Mouse (Mus musculus) ES-E14 (cell line): Measurements from ENCODE around the gene L3mbtl2. TPM values are rescaled to one million over a fixed set of nuclear protein-coding genes. Genes with fewer than 3 reads are reported as not detected.

ENCODE experiments used
- DNase-seq: peaks from one replicate; pipeline ENCODE4 v3.0.0-alpha.2; 2013; ENCODE audit warnings: low read depth, low spot score
- H3K27ac ChIP-seq: 2 replicates; pipeline ENCODE4 v1.5.1; 2012; ENCODE audit warnings: low read depth, mild to moderate bottlenecking, low read length, moderate library complexity, mixed read lengths; ENCODE audit not compliant: poor library complexity, insufficient read depth, severe bottlenecking
- H3K36me3 ChIP-seq: 2 replicates; pipeline ENCODE4 v1.6.1; 2012; ENCODE audit warnings: mild to moderate bottlenecking, low read length, moderate library complexity, mixed read lengths; ENCODE audit not compliant: control insufficient read depth, poor library complexity, insufficient read depth, severe bottlenecking
- H3K4me1 ChIP-seq, 2 experiments: fragments of 150-350 bp in 1 of 2; sonication (generic) in 1 of 2; 2 replicates each; pipeline ENCODE4 v1.6.1; 2012; ENCODE audit warnings: low read length in 2 of 2, mild to moderate bottlenecking in 1 of 2, mixed read lengths in 1 of 2; ENCODE audit not compliant: control insufficient read depth in 2 of 2, insufficient read depth in 2 of 2, poor library complexity in 1 of 2
- H3K4me3 ChIP-seq, 2 experiments: fragments of 150-350 bp in 1 of 2; sonication (generic) in 1 of 2; 2 replicates each; pipeline ENCODE4 v1.5.1; 2012; ENCODE audit warnings: low read length in 2 of 2, low read depth in 1 of 2, mild to moderate bottlenecking in 1 of 2, mixed read lengths in 1 of 2; ENCODE audit not compliant: insufficient read depth in 1 of 2, poor library complexity in 1 of 2, severe bottlenecking in 1 of 2
- H3K9ac ChIP-seq: 2 replicates; pipeline ENCODE4 v1.6.1; 2012; ENCODE audit warnings: low read depth, mild to moderate bottlenecking, low read length, mixed read lengths; ENCODE audit not compliant: poor library complexity, insufficient read depth, severe bottlenecking
- H3K9me3 ChIP-seq: fragments of 150-350 bp; sonication (generic); 2 replicates; pipeline ENCODE4 v1.6.1; 2012; ENCODE audit warnings: low read depth, mild to moderate bottlenecking, low read length; ENCODE audit not compliant: control insufficient read depth, insufficient read depth
- CHD2 ChIP-seq: IDR thresholded peaks from 2 replicates; pipeline ENCODE4 v1.6.1; 2014; ENCODE audit warnings: mild to moderate bottlenecking, low read depth, low read length, inconsistent platforms
- HCFC1 ChIP-seq: IDR thresholded peaks from 2 replicates; pipeline ENCODE4 v1.6.1; 2012; ENCODE audit warnings: low read length, inconsistent platforms, borderline replicate concordance; ENCODE audit not compliant: insufficient read depth
- MAFK ChIP-seq: IDR thresholded peaks from 2 replicates; pipeline ENCODE4 v1.6.1; 2014; ENCODE audit warnings: mild to moderate bottlenecking, low read depth, low read length, inconsistent platforms; ENCODE audit not compliant: insufficient read depth
- ZC3H11A ChIP-seq: IDR thresholded peaks from 2 replicates; pipeline ENCODE4 v1.6.1; 2012; ENCODE audit warnings: low read depth, mild to moderate bottlenecking, inconsistent platforms, low read length, borderline replicate concordance
- ZNF384 ChIP-seq: IDR thresholded peaks from 2 replicates; pipeline ENCODE4 v1.6.1; 2012; ENCODE audit warnings: low read depth, low read length, inconsistent platforms
- in situ Hi-C, 2 experiments: fragments of 600-800 bp; cut with MboI; formaldehyde crosslinking; loops; one replicate each; pipeline ENCODE4 v1.15.1; 2025; ENCODE audit warnings: low sequenced_read_pairs in 2 of 2, inconsistent platforms in 1 of 2; ENCODE audit not compliant: unreplicated experiment in 2 of 2
- total RNA-seq: library from RNA; depleted of rRNA; stranded (reverse); fragments of 300-350 nt; gene quantifications from 2 replicates; pipeline ENCODE4 v1.2.3, GENCODE M21; 2012; rRNA removed

Gene L3mbtl2
- total RNA-seq: 111 and 119 TPM in 2 replicates

DNA sequence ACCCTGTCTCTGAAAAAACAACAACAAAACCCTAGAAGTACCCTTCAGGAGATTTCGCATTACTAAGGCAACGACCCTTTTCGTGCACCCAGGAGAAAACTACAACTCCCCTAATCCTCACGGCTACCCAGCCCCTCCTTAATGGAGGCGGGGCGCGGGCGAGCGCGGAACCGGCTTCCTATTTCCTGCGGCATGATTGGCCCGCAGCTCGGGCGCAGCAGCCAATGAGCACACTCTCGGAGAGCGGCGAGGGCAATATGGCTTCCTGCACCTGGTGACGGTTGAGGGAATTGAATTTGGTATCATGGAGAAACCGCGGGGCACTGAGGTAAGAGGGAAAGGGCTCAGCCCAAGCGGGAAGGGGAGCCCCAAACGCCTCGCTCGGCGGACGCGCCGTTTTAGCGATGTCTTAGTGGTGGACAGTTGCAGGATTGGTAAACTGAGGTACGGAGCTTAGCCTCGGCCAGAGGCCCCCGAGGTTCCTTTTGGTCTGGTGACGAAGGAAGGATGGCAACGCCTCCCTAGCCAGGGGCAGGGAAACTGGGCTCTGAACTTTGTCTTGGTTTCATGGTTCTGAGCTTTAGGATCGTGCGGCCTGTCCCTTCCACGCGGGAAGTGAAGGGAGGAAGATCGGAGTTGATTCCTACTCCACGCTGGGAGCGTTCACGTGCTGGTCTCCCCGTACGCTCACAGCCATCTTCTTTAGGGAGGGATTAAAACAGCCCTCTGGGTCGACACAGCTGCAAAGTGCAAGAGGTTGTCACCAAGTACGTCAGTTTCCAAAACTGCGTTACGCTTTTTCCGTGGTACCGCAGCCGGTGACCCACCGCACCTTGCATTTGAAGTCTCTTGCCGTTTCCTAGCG lies at the start of gene L3mbtl2:
Gene L3mbtl2 (plus strand): TSS at position 193 of the 865 bp plus-strand sequence.
- peak within 1 kb of the TSS; percentile 83 for H3K27ac ChIP-seq
- peak within 1 kb of the TSS; percentile 93 for H3K9ac ChIP-seq
- in situ Hi-C loops: no loop called here
- peak; percentile 93 for DNase-seq
- H3K36me3 ChIP-seq: peaks cover 21% of the 10 kb centered on the region
- no peak for TF ChIP-seq ZC3H11A
- peak; percentile 90 for TF ChIP-seq HCFC1
- no peaks in the 10 kb centered on the region for H3K9me3 ChIP-seq
- peak within 1 kb of the TSS; percentile 90 to 100 for H3K4me3 ChIP-seq
- peaks cover 0 to 13% of the 10 kb centered on the region in 2 experiments; a peak in 3 of 4 replicates for H3K4me1 ChIP-seq

DNA sequence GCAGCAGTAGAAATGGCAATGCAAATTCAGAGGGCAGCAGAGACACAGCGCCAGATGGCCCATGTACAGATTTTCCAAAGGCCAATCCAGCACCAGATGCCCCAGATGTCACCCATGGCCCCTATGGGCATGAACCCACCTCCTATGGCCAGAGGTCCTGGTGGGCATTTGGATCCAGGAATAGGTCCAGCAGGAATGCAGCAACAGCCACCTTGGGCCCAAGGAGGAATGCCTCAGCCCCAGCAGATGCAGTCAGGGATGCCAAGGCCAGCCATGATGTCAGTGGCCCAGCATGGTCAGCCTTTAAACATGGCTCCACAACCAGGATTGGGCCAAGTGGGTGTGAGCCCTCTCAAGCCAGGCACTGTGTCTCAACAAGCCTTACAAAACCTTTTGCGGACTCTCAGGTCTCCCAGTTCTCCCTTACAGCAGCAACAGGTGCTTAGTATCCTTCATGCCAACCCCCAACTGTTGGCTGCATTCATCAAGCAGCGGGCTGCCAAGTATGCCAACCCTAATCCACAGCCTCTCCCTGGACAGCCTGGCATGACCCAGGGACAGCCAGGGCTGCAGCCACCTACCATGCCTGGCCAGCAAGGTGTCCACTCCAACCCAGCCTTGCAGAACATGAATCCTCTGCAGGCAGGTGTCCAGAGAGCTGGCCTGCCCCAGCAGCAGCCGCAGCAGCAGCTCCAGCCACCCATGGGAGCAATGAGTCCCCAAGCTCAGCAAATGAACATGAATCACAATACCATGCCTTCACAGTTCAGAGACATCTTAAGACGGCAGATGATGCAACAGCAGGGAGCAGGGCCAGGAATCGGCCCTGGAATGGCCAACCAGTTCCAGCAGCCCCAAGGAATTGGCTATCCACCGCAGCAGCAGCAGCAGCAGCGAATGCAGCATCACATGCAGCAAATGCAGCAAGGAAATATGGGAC lies 13.9 kb upstream of the L3mbtl2 start:
- TF ChIP-seq HCFC1: no peak
- no peak for TF ChIP-seq CHD2
- no peak for TF ChIP-seq ZC3H11A
- TF ChIP-seq ZNF384: no peak
- no peak for TF ChIP-seq MAFK
- DNase-seq: no peak
- H3K9me3 ChIP-seq: no peaks in the 10 kb centered on the region

DNA sequence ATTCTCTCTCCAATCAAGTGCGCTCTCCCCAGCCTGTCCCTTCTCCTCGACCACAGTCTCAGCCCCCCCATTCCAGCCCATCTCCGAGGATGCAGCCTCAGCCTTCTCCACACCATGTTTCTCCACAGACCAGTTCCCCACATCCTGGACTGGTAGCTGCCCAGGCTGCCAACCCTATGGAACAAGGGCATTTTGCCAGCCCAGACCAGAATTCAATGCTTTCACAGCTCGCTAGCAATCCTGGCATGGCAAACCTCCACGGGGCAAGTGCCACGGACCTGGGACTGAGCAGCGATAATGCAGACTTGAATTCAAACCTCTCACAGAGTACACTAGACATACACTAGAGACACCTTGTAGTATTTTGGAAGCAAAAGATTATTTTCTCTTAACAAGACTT lies 13.1 kb upstream of the L3mbtl2 start:
- H3K9me3 ChIP-seq: no peaks in the 10 kb centered on the region
- TF ChIP-seq HCFC1: no peak
- in situ Hi-C loops: no loop called here
- H3K36me3 ChIP-seq: peaks cover 32% of the 10 kb centered on the region
- no peaks in the 10 kb centered on the region; a peak in 1 of 4 replicates for H3K4me1 ChIP-seq
- H3K4me3 ChIP-seq: no peak overlapping the region
- no peak overlapping the region for H3K27ac ChIP-seq
- no peak overlapping the region for H3K9ac ChIP-seq
- no peak for DNase-seq

More for the DNA sequence above, 13.9 kb upstream of the L3mbtl2 start:
- Histone ChIP-seq H3K27ac (no peak overlapping the region), H3K4me1 (no peaks in the 10 kb centered on the region; a peak in 1 of 4 replicates), H3K36me3 (peaks cover 33% of the 10 kb centered on the region), H3K4me3 (no peak overlapping the region), H3K9ac (no peak overlapping the region)
- in situ Hi-C loops: no loop called here

DNA sequence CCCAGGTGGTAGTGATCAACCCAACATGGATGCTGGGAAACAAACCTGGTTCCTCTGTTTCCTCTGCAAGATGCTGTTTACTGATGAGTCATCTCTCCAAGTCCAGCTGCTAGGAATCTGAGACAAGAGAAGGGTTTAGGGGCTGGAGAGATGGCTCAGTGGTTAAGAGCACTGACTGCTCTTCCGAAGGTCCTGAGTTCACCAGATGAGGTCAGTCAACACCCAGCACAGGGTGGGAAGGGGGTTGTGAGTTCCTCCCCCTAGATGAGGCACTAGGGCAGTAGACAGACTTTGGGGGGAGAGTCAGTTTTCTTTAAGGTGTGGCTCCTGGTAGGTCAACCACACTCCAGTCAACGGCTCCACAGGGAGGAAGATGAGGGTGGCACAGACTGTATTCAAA lies 2.0 kb upstream of the L3mbtl2 start:
- Histone ChIP-seq H3K9ac (no peak overlapping the region; the same call in 1 of the 2 replicates), H3K27ac (peak overlapping the region; percentile 36), H3K4me3 (no peak overlapping the region), H3K4me1 (peaks cover 0 to 9% of the 10 kb centered on the region in 2 experiments; a peak in 3 of 4 replicates), H3K9me3 (no peaks in the 10 kb centered on the region), H3K36me3 (peaks cover under 1% of the 10 kb centered on the region; the same call in 1 of the 2 replicates)
- DNase-seq: no peak
- in situ Hi-C loops: no loop called here
- TF ChIP-seq HCFC1 (no peak), ZC3H11A (no peak), ZNF384 (no peak), MAFK (no peak), CHD2 (no peak)
